28 mouse cellular contexts compared by ENCODE assay signal in genomic region chr1:179642726-179643125, GRCm38 (mm10). TPM values are rescaled to one million over a fixed set of nuclear protein-coding genes. Genes with fewer than 3 reads are reported as not detected.
A peak's percentile ranks its signal among the peaks of the same experiment; 100 is the strongest.
DNase-seq lines count a peak whose midpoint lies in the region; ATAC-seq lines count a peak whose summit lies in the region.
"Had no signal": no experiment of that assay in that cellular context is flagged by ENCODE, and none has a peak within 500 bp of the region (broad histone marks: within the 10 kb centered on the region; RNA-seq: fewer than 3 reads in every experiment).

No protein-coding gene starts in this region.

- 79% methylated on average over 4 of the region's 4 CpGs for WGBS in heart, embryonic 10.5 days

- no peak overlapping the region for H3K27ac ChIP-seq in heart, embryonic 10.5 days
- H3K27ac ChIP-seq: embryonic facial prominence, embryonic 12.5 days; embryonic facial prominence, embryonic 15.5 days; forebrain, embryonic 12.5 days; forebrain, embryonic 15.5 days; gastrocnemius, adult 2 months; heart, embryonic 13.5 days; hindbrain, embryonic 14.5 days; hindbrain, postnatal 0 days had no signal

- no peak overlapping the region for H3K4me3 ChIP-seq in heart, embryonic 10.5 days
- H3K4me3 ChIP-seq: embryonic facial prominence, embryonic 12.5 days; embryonic facial prominence, embryonic 15.5 days; erythroblast, embryonic 14.5 days; forebrain, embryonic 12.5 days; forebrain, embryonic 15.5 days; gastrocnemius, adult 2 months; heart, embryonic 13.5 days had no signal

- ATAC-seq in erythroblast, adult 5-6 weeks (replicated peaks; ENCODE audit: low FRiP score, poor library complexity, severe bottlenecking), result no peak
- ATAC-seq: forebrain, embryonic 15.5 days; hindbrain, postnatal 0 days; inflammation-experienced regulatory T-cells, adult 6 months; intestine, embryonic 16.5 days had no signal

- no peaks in the 10 kb centered on the region for H3K9me3 ChIP-seq in heart, embryonic 10.5 days
- H3K9me3 ChIP-seq: embryonic facial prominence, embryonic 12.5 days; embryonic facial prominence, embryonic 15.5 days; forebrain, embryonic 12.5 days; forebrain, embryonic 15.5 days; heart, embryonic 13.5 days had no signal

- H3K4me1 ChIP-seq in heart, embryonic 10.5 days, result peaks cover 13% of the 10 kb centered on the region
- H3K4me1 ChIP-seq: embryonic facial prominence, embryonic 12.5 days; forebrain, embryonic 12.5 days had no signal

- H3K36me3 ChIP-seq in heart, embryonic 10.5 days, result no peaks in the 10 kb centered on the region
- H3K36me3 ChIP-seq: embryonic facial prominence, embryonic 12.5 days; embryonic facial prominence, embryonic 15.5 days; forebrain, embryonic 12.5 days; forebrain, embryonic 15.5 days; heart, embryonic 13.5 days had no signal

- DNase-seq in heart, adult 11 months, result peak; percentile 79
- DNase-seq in heart, embryonic 10.5 days (ENCODE audit: low spot score), result no peak
- DNase-seq in thymus, postnatal 0 days (ENCODE audit: low spot score), result peak; percentile 20
- DNase-seq in thymus, postnatal 25 days, result no peak
- DNase-seq in A20 (ENCODE audit: low read depth, low spot score), result peak; percentile 15
- peak; percentile 24 for DNase-seq in testis, postnatal 10 days (ENCODE audit: low spot score)
- no peak for DNase-seq in layer of hippocampus, adult 18-20 months (ENCODE audit: low spot score in 2 of 2)
- DNase-seq: adrenal gland, adult 8-10 months; adrenal gland, postnatal 25 days; cerebellum, adult 11-12 months; cerebellum, adult 9-10 months; cerebellum, postnatal 25 days; gastrocnemius, adult 2 months; gastrocnemius, postnatal 14 days; heart, adult 18-20 months; heart, postnatal 14 days; heart, postnatal 4 days had no signal

- H3K27me3 ChIP-seq in heart, embryonic 10.5 days (ENCODE audit: insufficient read depth, poor library complexity, severe bottlenecking), result no peaks in the 10 kb centered on the region
- H3K27me3 ChIP-seq: embryonic facial prominence, embryonic 12.5 days; embryonic facial prominence, embryonic 15.5 days; forebrain, embryonic 12.5 days; forebrain, embryonic 15.5 days; heart, embryonic 13.5 days had no signal

RNA-seq across cellular contexts. Expression of gene Sccpdh, which starts 25.3 kb away (rescaled TPM):
- 84.4 and 91.4 TPM in 2 replicates for polyA plus RNA-seq in heart, embryonic 10.5 days (2016; fragmentation: Nextera tagmentation; extraction: Ambion mirVana)
- 15.6 and 17.0 TPM in 2 replicates for polyA plus RNA-seq in thymus, postnatal 0 days (2015; fragmentation: Nextera tagmentation; extraction: Ambion mirVana)
- total RNA-seq in layer of hippocampus, adult 18-20 months (2021), result 10 to 100 TPM; 57.6 to 62.7 TPM
- 9.4 TPM in 1 of 2 replicates, not detected in the other for total RNA-seq in erythroblast, adult 5-6 weeks (2015; ENCODE audit: low replicate concordance)
- 1.4 and 7.4 TPM in 2 replicates for total RNA-seq in erythroblast, adult 5-6 weeks (2017; ENCODE audit: low replicate concordance)
- polyA plus RNA-seq: erythroblast, embryonic 14.5 days had no signal

Comparison
In these comparisons a context has a peak if more than half of its experiments do, and no peak if none do; other contexts are left out.
1. DNase-seq: peak in heart, adult 11 months (single experiment), thymus, postnatal 0 days (single experiment), A20 (single experiment) and testis, postnatal 10 days (single experiment); none in heart, embryonic 10.5 days (single experiment), thymus, postnatal 25 days (single experiment) and layer of hippocampus, adult 18-20 months (0 of 2).
2. RNA of gene Sccpdh, which starts 25.3 kb away (total RNA-seq): 57.6 to 62.7 TPM in layer of hippocampus, adult 18-20 months; 1.4 to 9.4 TPM in erythroblast, adult 5-6 weeks; every median in the first group is over 4 times any median in the second.